In genomic region chr14:8003727-8004670, GRCm38 (mm10) we compare ENCODE assay signal across 9 mouse cellular contexts. TPM values are rescaled to one million over a fixed set of nuclear protein-coding genes. Genes with fewer than 3 reads are reported as not detected.
DNase-seq lines count a peak whose midpoint lies in the region; ATAC-seq and TF ChIP-seq lines count a peak whose summit lies in the region.
"Had no signal": no experiment of that assay in that cellular context is flagged by ENCODE, and none has a peak within 500 bp of the region (broad histone marks: within the 10 kb centered on the region; RNA-seq: fewer than 3 reads in every experiment).

No protein-coding gene starts in this region.

- peak overlapping the region; percentile 73 for H3K4me3 ChIP-seq in kidney, embryonic 16.5 days (ENCODE audit: low read length)
- H3K4me3 ChIP-seq in embryonic facial prominence, embryonic 10.5 days, result peak overlapping the region; percentile 71
- H3K4me3 ChIP-seq in hindbrain, postnatal 0 days (ENCODE audit: low read length), result peak overlapping the region; percentile 63
- H3K4me3 ChIP-seq in neural tube, embryonic 12.5 days, result peak overlapping the region; percentile 50

- H3K4me1 ChIP-seq in kidney, embryonic 16.5 days (ENCODE audit: insufficient read depth, low read length), result peaks cover 31% of the 10 kb centered on the region
- peaks cover 31% of the 10 kb centered on the region for H3K4me1 ChIP-seq in embryonic facial prominence, embryonic 10.5 days
- H3K4me1 ChIP-seq in hindbrain, postnatal 0 days (ENCODE audit: insufficient read depth, low read length), result 0 out of 2 replicates have a peak, but pooled peaks cover 3% of the 10 kb centered on the region
- H3K4me1 ChIP-seq in neural tube, embryonic 12.5 days, result peaks cover 13% of the 10 kb centered on the region

- H3K27me3 ChIP-seq in kidney, embryonic 16.5 days (ENCODE audit: insufficient read depth, low read length), result peaks cover 16% of the 10 kb centered on the region
- H3K27me3 ChIP-seq in embryonic facial prominence, embryonic 10.5 days (replicated peaks; ENCODE audit: low read depth, poor library complexity, severe bottlenecking), result peaks cover 48% of the 10 kb centered on the region
- H3K27me3 ChIP-seq in hindbrain, postnatal 0 days (ENCODE audit: insufficient read depth, low read length), result peaks cover 8% of the 10 kb centered on the region; the same call in 1 of the 2 replicates
- H3K27me3 ChIP-seq in neural tube, embryonic 12.5 days (replicated peaks), result peaks cover 27% of the 10 kb centered on the region

- H3K9me3 ChIP-seq in kidney, embryonic 16.5 days (ENCODE audit: low read length), result no peaks in the 10 kb centered on the region
- H3K9me3 ChIP-seq in embryonic facial prominence, embryonic 10.5 days, result no peaks in the 10 kb centered on the region
- no peaks in the 10 kb centered on the region for H3K9me3 ChIP-seq in hindbrain, postnatal 0 days (ENCODE audit: low read length)
- H3K9me3 ChIP-seq in neural tube, embryonic 12.5 days, result no peaks in the 10 kb centered on the region

- H3K36me3 ChIP-seq in kidney, embryonic 16.5 days (ENCODE audit: insufficient read depth, low read length), result no peaks in the 10 kb centered on the region
- no peaks in the 10 kb centered on the region for H3K36me3 ChIP-seq in embryonic facial prominence, embryonic 10.5 days (replicated peaks)
- H3K36me3 ChIP-seq in hindbrain, postnatal 0 days (ENCODE audit: insufficient read depth, low read length), result no peaks in the 10 kb centered on the region
- H3K36me3 ChIP-seq in neural tube, embryonic 12.5 days, result no peaks in the 10 kb centered on the region

- 44% methylated on average over 18 of the region's 18 CpGs for WGBS in kidney, embryonic 16.5 days
- WGBS in embryonic facial prominence, embryonic 10.5 days, result 52% methylated on average over 18 of the region's 18 CpGs
- WGBS in hindbrain, postnatal 0 days, result 27% methylated on average over 18 of the region's 18 CpGs
- WGBS in neural tube, embryonic 12.5 days, result 43% methylated on average over 18 of the region's 18 CpGs

- ATAC-seq in kidney, embryonic 16.5 days (ENCODE audit: low FRiP score, low TSS enrichment), result no peak
- no peak for ATAC-seq in hindbrain, postnatal 0 days
- no peak for ATAC-seq in neural tube, embryonic 12.5 days (ENCODE audit: low FRiP score, low read depth)

- DNase-seq in kidney, postnatal 14 days, result no peak
- DNase-seq in embryonic facial prominence, embryonic 10.5 days (ENCODE audit: low spot score), result no peak
- DNase-seq in hindbrain, postnatal 0 days (ENCODE audit: low spot score), result peak; percentile 9
- no peak for DNase-seq in cerebellum, adult 11 months
- DNase-seq in gastrocnemius, adult 18-20 months (ENCODE audit: low spot score), result no peak
- no peak for DNase-seq in retina, embryonic 14.5 days (ENCODE audit: low spot score)

- H3K27ac ChIP-seq in kidney, embryonic 16.5 days (ENCODE audit: low read length), result no peak overlapping the region
- H3K27ac ChIP-seq in embryonic facial prominence, embryonic 10.5 days (replicated peaks), result no peak overlapping the region
- H3K27ac ChIP-seq in hindbrain, postnatal 0 days, result peak overlapping the region; percentile 74; the same call in 1 of the 2 replicates
- no peak overlapping the region for H3K27ac ChIP-seq in neural tube, embryonic 12.5 days

- H3K4me2 ChIP-seq in kidney, embryonic 16.5 days (replicated peaks; ENCODE audit: low read depth, low read length), result peak overlapping the region; percentile 73
- H3K4me2 ChIP-seq in hindbrain, postnatal 0 days (ENCODE audit: low read depth, low read length), result peak overlapping the region; percentile 69
- H3K4me2 ChIP-seq in neural tube, embryonic 12.5 days (replicated peaks), result peak overlapping the region; percentile 80

- no peak for TF ChIP-seq CTCF in hindbrain, postnatal 0 days (IDR thresholded peaks at IDR 0.05; ENCODE audit: low read depth)

- H3K9ac ChIP-seq in kidney, embryonic 16.5 days (replicated peaks; ENCODE audit: low read length), result peak overlapping the region; percentile 72
- H3K9ac ChIP-seq in hindbrain, postnatal 0 days (replicated peaks; ENCODE audit: low read length), result peak overlapping the region; percentile 52
- H3K9ac ChIP-seq in neural tube, embryonic 12.5 days, result peak overlapping the region; percentile 64

RNA-seq across cellular contexts. Expression of gene Abhd6, which starts 1.3 kb away (rescaled TPM):
- polyA plus RNA-seq in kidney, embryonic 16.5 days (2015; fragmentation: Nextera tagmentation; extraction: Ambion mirVana), result 29.6 and 33.5 TPM in 2 replicates
- polyA plus RNA-seq in embryonic facial prominence, embryonic 10.5 days (2016; fragmentation: Nextera tagmentation; extraction: Ambion mirVana), result 16.9 and 17.6 TPM in 2 replicates
- 14.8 and 15.8 TPM in 2 replicates for total RNA-seq in hindbrain, postnatal 0 days (2014; rRNA removed)
- 33.5 and 36.5 TPM in 2 replicates for polyA plus RNA-seq in hindbrain, postnatal 0 days (2015; fragmentation: Nextera tagmentation; extraction: Ambion mirVana)
- polyA plus RNA-seq in neural tube, embryonic 12.5 days (2016; fragmentation: Nextera tagmentation; extraction: Ambion mirVana), result 20.0 and 20.1 TPM in 2 replicates
- total RNA-seq in gastrocnemius, adult 18-20 months (2021), result 1 to 10 TPM; 7.6 to 8.6 TPM

RNA-seq across cellular contexts. Expression of gene Dnase1l3, which starts 9.6 kb away (rescaled TPM):
- polyA plus RNA-seq in kidney, embryonic 16.5 days (2015; fragmentation: Nextera tagmentation; extraction: Ambion mirVana), result 0.30 and 0.31 TPM in 2 replicates
- 0.04 TPM in 1 of 2 replicates, not detected in the other for polyA plus RNA-seq in embryonic facial prominence, embryonic 10.5 days (2016; fragmentation: Nextera tagmentation; extraction: Ambion mirVana)
- not detected in 2 replicates for total RNA-seq in hindbrain, postnatal 0 days (2014; rRNA removed)
- polyA plus RNA-seq in hindbrain, postnatal 0 days (2015; fragmentation: Nextera tagmentation; extraction: Ambion mirVana), result 0.05 and 0.09 TPM in 2 replicates
- polyA plus RNA-seq in neural tube, embryonic 12.5 days (2016; fragmentation: Nextera tagmentation; extraction: Ambion mirVana), result 0.04 and 0.15 TPM in 2 replicates
- not detected for total RNA-seq in gastrocnemius, adult 18-20 months (2021)

RNA-seq across cellular contexts. Expression of gene Gm45521, which starts 46.9 kb away (rescaled TPM):
- not detected in 2 replicates for polyA plus RNA-seq in kidney, embryonic 16.5 days (2015; fragmentation: Nextera tagmentation; extraction: Ambion mirVana)
- 0.48 TPM in 1 of 2 replicates, not detected in the other for polyA plus RNA-seq in embryonic facial prominence, embryonic 10.5 days (2016; fragmentation: Nextera tagmentation; extraction: Ambion mirVana)
- not detected in 2 replicates for total RNA-seq in hindbrain, postnatal 0 days (2014; rRNA removed)
- 0.23 TPM in 1 of 2 replicates, not detected in the other for polyA plus RNA-seq in hindbrain, postnatal 0 days (2015; fragmentation: Nextera tagmentation; extraction: Ambion mirVana)
- polyA plus RNA-seq in neural tube, embryonic 12.5 days (2016; fragmentation: Nextera tagmentation; extraction: Ambion mirVana), result not detected in 2 replicates
- not detected for total RNA-seq in gastrocnemius, adult 18-20 months (2021)
- total RNA-seq: neutrophil, adult 5-6 weeks had no signal
